Mouse (Mus musculus) liver, embryonic 12.5 days (tissue): ENCODE data around the gene Mxi1. TPM values are rescaled to one million over a fixed set of nuclear protein-coding genes. Genes with fewer than 3 reads are reported as not detected.

ENCODE experiments used
- ATAC-seq: fragments of 200-750 bp; cut with Nextera tagmentation; 2 replicates; pipeline ENCODE4 v1.8.0; 2017; ENCODE audit warnings: moderate number of reproducible peaks, mild to moderate bottlenecking, moderate library complexity
- H3K27ac ChIP-seq: fragments of 300-500 bp; sonication (generic); 2 replicates; pipeline ENCODE4 v1.5.1; 2016; ENCODE audit warnings: mild to moderate bottlenecking
- H3K27me3 ChIP-seq: fragments of 300-500 bp; sonication (generic); replicated peaks from 2 replicates; pipeline ENCODE4 v1.6.1; 2016; ENCODE audit warnings: mild to moderate bottlenecking, moderate library complexity
- H3K36me3 ChIP-seq: fragments of 300-500 bp; sonication (generic); 2 replicates; pipeline ENCODE4 v1.6.1; 2016; ENCODE audit warnings: mild to moderate bottlenecking, moderate library complexity
- H3K4me1 ChIP-seq: fragments of 300-500 bp; sonication (generic); 2 replicates; pipeline ENCODE4 v1.6.1; 2016
- H3K4me2 ChIP-seq: fragments of 300-500 bp; sonication (generic); 2 replicates; pipeline ENCODE4 v1.6.1; 2016; ENCODE audit warnings: mild to moderate bottlenecking, moderate library complexity
- H3K4me3 ChIP-seq: fragments of 300-500 bp; sonication (generic); 2 replicates; pipeline ENCODE4 v1.5.1; 2016; ENCODE audit warnings: mild to moderate bottlenecking, moderate library complexity
- H3K9ac ChIP-seq: fragments of 300-500 bp; sonication (generic); 2 replicates; pipeline ENCODE4 v1.6.1; 2016; ENCODE audit warnings: mild to moderate bottlenecking, moderate library complexity
- H3K9me3 ChIP-seq: fragments of 300-500 bp; sonication (generic); replicated peaks from 2 replicates; pipeline ENCODE4 v1.6.1; 2016; ENCODE audit warnings: mild to moderate bottlenecking, moderate library complexity
- WGBS: fragments of 180-500 bp; shearing (Covaris S2); methylation state at CpG from one replicate; pipeline ENCODE4 v1.1.7; 2016; ENCODE audit not compliant: insufficient replicate concordance; 5-methylcytosine and 5-hydroxymethylcytosine counted together
- polyA plus RNA-seq: library from polyadenylated mRNA; unstranded; fragments of >200 nt; fragmentation: Nextera tagmentation; extraction: Ambion mirVana; gene quantifications from 2 replicates; pipeline ENCODE4 v1.2.1, GENCODE M21; 2016

The Mxi1 gene
- polyA plus RNA-seq, 1 experiment from 2014 or later = 38.3 TPM

- WGBS = 73% methylated on average over 19 of the region's 19 CpGs
- Histone ChIP-seq H3K4me3 (no peak overlapping the region), H3K27me3 (peaks cover 14% of the 10 kb centered on the region; the same call in 1 of the 2 replicates), H3K27ac (no peak overlapping the region), H3K36me3 (no peaks in the 10 kb centered on the region), H3K9ac (no peak overlapping the region), H3K4me2 (no peak overlapping the region), H3K9me3 (no peaks in the 10 kb centered on the region), H3K4me1 (peaks cover 27% of the 10 kb centered on the region)
- ATAC-seq = no peak
These were observed 31.6 kb upstream of the Mxi1 start for GRCm38 (mm10) chr19:53278491-53279415.

- Histone ChIP-seq H3K4me3 (no peak overlapping the region), H3K9me3 (no peaks in the 10 kb centered on the region), H3K9ac (no peak overlapping the region), H3K4me2 (no peak overlapping the region), H3K4me1 (peaks cover 31% of the 10 kb centered on the region), H3K36me3 (no peaks in the 10 kb centered on the region), H3K27ac (no peak overlapping the region), H3K27me3 (peaks cover 12% of the 10 kb centered on the region; the same call in 1 of the 2 replicates)
- WGBS = 73% methylated on average over 8 of the region's 8 CpGs
- ATAC-seq = no peak
These were observed 30.1 kb upstream of the Mxi1 start for GRCm38 (mm10) chr19:53280254-53280653.

GRCm38 (mm10) chr19:53282571-53282970 lies 27.7 kb upstream of the Mxi1 start:
- Histone ChIP-seq H3K4me3 (no peak overlapping the region), H3K36me3 (no peaks in the 10 kb centered on the region), H3K27me3 (peaks cover 8% of the 10 kb centered on the region; the same call in 1 of the 2 replicates), H3K27ac (no peak overlapping the region), H3K9ac (no peak overlapping the region), H3K4me2 (no peak overlapping the region), H3K9me3 (no peaks in the 10 kb centered on the region), H3K4me1 (peaks cover 18% of the 10 kb centered on the region)
- 81% methylated on average over 10 of the region's 10 CpGs for WGBS
- ATAC-seq = no peak

GRCm38 (mm10) chr19:53283742-53284141 lies 26.6 kb upstream of the Mxi1 start:
- ATAC-seq = no peak

DNA sequence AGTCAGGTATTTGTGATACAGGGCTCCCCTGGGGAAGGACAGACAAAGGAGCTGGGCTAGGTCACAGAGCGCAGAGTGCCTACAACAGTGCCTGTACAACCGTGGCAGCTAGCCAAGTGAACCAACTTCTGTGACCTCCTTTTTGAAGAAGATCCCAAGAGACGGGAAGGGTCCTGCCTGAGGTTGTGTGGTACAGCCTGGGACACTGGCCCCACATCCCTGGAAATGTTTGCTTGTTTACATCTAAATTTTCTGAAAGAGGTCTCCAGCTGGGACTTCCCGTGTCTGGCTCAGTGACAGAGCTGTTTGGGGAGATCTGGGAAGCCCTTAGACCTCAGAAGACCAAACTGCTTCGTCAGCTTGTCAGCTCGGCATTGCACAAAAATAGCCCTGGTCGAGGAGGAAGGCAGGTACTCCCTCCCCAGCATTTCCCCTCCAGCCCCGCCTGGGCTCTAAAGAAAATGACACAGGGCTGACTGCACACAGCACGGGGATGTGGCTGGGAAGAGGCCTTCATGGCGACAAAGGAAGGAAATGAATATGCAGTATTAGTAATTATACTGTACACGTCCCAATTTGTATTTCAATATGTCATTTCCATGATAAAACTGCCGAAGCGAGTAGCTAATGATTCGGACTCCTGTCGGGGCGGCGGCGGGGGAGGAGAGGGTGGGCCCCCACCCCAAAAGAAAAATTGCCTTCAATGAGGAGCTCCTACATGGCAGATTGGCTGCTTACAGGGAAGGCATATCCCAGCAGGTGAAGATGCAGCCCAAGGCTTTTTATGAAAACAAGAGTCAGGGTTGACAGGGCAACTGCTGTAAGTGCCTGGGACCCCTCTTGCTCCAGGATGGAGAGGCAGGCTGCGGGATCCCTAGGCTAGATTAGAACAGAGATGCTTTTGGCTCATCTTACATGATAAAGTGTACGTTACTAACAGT lies 25.8 kb upstream of the Mxi1 start:
- H3K9ac ChIP-seq = no peak overlapping the region
- H3K27me3 ChIP-seq = peaks cover 13% of the 10 kb centered on the region; the same call in 1 of the 2 replicates
- H3K9me3 ChIP-seq = no peaks in the 10 kb centered on the region
- H3K4me3 ChIP-seq = no peak overlapping the region
- H3K36me3 ChIP-seq = no peaks in the 10 kb centered on the region
- peak overlapping the region; percentile 33 for H3K4me2 ChIP-seq
- peaks cover 12% of the 10 kb centered on the region for H3K4me1 ChIP-seq
- WGBS = 36% methylated on average over 20 of the region's 20 CpGs
- H3K27ac ChIP-seq = peak overlapping the region; percentile 3; the same call in 1 of the 2 replicates
- peak; percentile 37; the same call in 1 of the 2 replicates for ATAC-seq

More at GRCm38 (mm10) chr19:53283742-53284141, 26.6 kb upstream of the Mxi1 start:
- H3K27ac ChIP-seq = no peak overlapping the region
- WGBS = 82% methylated on average over 7 of the region's 7 CpGs
- H3K27me3 ChIP-seq = peaks cover 8% of the 10 kb centered on the region; the same call in 1 of the 2 replicates
- H3K9me3 ChIP-seq = no peaks in the 10 kb centered on the region
- H3K9ac ChIP-seq = no peak overlapping the region
- no peak overlapping the region for H3K4me3 ChIP-seq
- no peaks in the 10 kb centered on the region for H3K36me3 ChIP-seq
- peaks cover 18% of the 10 kb centered on the region for H3K4me1 ChIP-seq
- no peak overlapping the region for H3K4me2 ChIP-seq

DNA sequence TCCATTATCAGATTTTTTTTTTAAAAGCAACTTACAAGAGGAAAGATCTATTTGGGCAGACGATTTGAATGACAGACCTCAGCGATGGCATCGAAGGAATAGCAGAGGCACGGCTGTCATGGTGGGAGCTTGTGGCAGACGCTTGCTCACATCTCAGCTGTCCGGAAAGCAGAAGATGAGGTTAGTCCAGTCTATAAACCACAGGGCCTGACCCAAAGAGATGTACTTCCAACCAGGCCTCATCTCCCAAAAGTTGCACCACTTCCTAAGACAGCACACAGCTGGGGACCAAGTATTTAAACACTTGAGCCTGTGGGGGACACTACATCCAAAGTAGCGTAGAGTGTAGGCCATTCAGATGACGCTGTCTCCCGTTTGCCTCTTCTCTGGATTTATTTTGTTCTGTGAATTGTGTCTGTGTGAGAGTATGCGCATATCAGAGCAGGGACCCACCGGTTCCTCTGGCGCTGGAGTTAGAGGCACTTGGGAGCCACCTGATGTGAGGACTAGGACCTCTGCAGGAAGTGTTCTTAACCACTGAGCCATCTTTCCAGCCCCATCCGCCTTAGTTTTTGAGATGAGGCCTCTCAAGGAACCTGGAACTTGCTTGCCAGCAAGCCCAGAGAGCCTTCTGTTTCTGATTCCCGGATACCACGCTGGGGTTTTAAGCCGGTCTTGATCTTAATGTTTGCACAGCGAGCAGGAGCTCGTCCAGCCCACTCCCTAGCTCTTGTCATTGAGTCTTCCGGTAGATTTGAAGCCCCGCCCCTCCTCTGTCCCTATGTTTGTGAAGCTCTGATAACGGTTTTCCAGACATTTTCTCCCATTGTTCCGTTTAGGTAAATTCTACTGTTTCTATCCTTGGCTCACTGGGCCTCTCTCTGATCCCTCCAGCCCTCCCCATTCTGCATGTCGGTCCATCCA lies 13.7 kb upstream of the Mxi1 start:
- Histone ChIP-seq H3K27me3 (0 out of 2 replicates have a peak, but pooled peaks cover 3% of the 10 kb centered on the region), H3K4me1 (peaks cover 13% of the 10 kb centered on the region), H3K9me3 (no peaks in the 10 kb centered on the region), H3K27ac (no peak overlapping the region), H3K36me3 (no peaks in the 10 kb centered on the region), H3K4me3 (no peak overlapping the region), H3K4me2 (peak overlapping the region; percentile 42), H3K9ac (no peak overlapping the region)
- 55% methylated on average over 23 of the region's 23 CpGs for WGBS
- ATAC-seq = no peak

DNA sequence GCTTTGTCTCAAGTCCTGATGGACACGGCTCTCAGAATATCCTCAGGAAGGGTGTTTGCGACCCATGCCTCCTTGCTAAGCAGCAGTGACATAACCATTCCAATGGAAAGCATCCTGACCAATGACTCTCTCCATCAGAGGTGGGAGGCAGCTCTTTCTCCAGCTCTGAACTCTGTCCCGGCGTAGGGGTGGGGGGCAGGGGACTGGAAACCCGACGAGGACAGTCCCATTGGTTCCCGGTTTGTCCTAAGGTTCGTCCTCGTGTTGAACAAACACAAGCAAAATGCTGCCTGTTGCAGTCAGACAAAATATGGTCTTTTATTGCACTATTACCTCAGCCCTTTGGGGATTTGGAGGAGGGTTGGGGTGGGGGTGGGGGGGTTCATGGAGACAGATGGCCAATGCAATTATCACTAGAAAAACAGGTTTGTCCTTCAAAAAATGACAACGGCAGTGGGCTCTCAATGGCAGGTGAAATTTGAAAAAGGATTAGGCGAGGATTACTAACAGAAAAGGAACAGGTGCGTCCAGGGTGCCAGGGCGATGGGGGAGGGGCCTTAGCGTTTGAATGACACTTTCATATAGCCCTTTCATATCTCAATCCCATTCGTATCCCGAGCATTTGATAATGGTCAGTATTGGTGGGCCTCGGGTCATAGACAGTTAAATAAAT lies 11.0 kb upstream of the Mxi1 start:
- 57% methylated on average over 17 of the region's 17 CpGs for WGBS
- Histone ChIP-seq H3K27me3 (0 out of 2 replicates have a peak, but pooled peaks cover 1% of the 10 kb centered on the region), H3K4me2 (no peak overlapping the region), H3K4me3 (no peak overlapping the region), H3K9me3 (no peaks in the 10 kb centered on the region), H3K27ac (no peak overlapping the region), H3K36me3 (no peaks in the 10 kb centered on the region), H3K4me1 (peaks cover 13% of the 10 kb centered on the region), H3K9ac (no peak overlapping the region)
- ATAC-seq = no peak

DNA sequence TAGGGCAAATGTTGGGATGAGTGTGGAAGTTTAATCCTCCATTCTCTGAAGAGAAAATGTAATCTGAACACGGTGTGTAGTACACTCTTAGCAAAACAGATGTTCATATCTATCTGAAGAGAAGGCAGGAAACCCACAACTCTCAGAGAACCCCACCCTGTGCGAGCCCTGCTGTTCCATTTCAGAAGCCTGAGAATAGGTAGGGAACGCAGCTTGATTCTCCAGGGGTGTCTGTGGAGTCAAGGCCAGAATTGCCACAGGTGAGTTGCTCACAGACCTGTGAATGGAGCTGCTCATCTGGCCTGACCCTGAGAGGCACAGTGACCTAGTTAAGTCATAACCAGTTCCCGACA lies 10.5 kb upstream of the Mxi1 start:
- no peak overlapping the region for H3K27ac ChIP-seq
- peaks cover 13% of the 10 kb centered on the region for H3K4me1 ChIP-seq
- no peak overlapping the region for H3K4me3 ChIP-seq
- WGBS = 50% methylated on average over 4 of the region's 4 CpGs
- H3K27me3 ChIP-seq = 0 out of 2 replicates have a peak, but pooled peaks cover 4% of the 10 kb centered on the region
- no peaks in the 10 kb centered on the region for H3K9me3 ChIP-seq
- H3K9ac ChIP-seq = no peak overlapping the region
- ATAC-seq = no peak
- H3K36me3 ChIP-seq = no peaks in the 10 kb centered on the region
- no peak overlapping the region for H3K4me2 ChIP-seq

DNA sequence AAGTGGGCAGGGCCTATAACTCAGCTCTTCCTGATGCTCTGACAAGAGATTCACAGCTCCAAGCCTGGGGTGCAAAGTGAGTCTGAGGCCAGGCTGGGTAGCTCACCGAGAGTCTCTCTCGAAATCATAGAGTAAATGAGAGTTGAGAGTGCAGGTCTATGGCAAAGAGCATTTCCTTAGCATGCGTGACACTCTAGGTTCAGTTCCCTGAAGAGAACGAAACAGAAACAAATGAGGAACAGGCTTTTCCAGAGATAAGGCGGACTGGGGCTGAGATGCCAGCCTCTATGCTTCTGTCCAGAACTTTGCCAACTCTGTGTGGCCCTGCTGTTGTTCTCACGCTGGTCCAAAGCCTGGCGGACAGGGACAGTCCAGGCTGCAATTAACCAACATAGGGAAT lies 6.9 kb upstream of the Mxi1 start:
- Histone ChIP-seq H3K9me3 (no peaks in the 10 kb centered on the region), H3K4me2 (no peak overlapping the region), H3K4me1 (peaks cover 15% of the 10 kb centered on the region), H3K9ac (no peak overlapping the region), H3K27me3 (peaks cover 16% of the 10 kb centered on the region), H3K4me3 (no peak overlapping the region), H3K36me3 (no peaks in the 10 kb centered on the region), H3K27ac (no peak overlapping the region)
- ATAC-seq = no peak
- 57% methylated on average over 7 of the region's 7 CpGs for WGBS

- Histone ChIP-seq H3K4me1 (peaks cover 18% of the 10 kb centered on the region), H3K36me3 (no peaks in the 10 kb centered on the region), H3K27ac (no peak overlapping the region), H3K4me3 (no peak overlapping the region), H3K9me3 (no peaks in the 10 kb centered on the region), H3K9ac (no peak overlapping the region), H3K4me2 (no peak overlapping the region), H3K27me3 (peaks cover 16% of the 10 kb centered on the region)
- no peak for ATAC-seq
- 80% methylated on average over 8 of the region's 8 CpGs for WGBS
These were observed 4.7 kb upstream of the Mxi1 start for GRCm38 (mm10) chr19:53305621-53306020.
